Comparison of ENCODE assay signal across 10 mouse cellular contexts in the genomic region with DNA sequence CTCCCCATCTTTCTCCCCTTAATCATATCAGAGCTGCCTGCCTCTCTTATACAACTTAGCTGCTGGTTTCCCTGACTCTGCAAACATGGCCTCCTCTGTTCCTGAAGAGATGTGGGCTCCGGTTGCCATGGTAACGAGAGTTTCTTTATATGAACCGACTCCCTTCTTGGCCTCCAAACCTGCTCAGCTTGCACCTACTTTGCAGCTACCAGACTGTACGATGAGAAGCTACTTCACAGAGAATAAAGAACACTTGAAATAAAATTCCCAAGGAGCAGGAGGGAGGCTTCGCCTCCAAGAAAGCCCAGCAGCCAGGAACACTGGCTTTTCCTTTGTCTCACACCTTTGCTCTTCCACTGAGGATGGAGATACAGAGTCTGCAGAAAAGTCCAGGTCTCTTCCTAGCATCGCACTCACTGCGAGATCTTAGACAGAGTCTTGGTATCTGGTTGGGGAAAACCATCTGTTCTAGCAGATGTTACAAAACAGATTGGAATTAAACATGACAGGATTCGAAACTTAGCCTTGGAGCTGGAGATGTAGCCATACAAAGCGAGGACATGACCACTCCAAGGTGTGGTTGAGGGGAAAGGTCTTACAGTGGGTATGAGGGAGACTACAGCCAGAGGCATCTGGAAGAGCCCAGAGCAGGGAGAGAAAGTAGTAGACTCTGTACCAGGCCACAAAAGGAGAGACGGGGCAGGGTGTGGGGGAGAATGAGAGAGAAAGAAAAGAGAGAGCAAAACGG. TPM values are rescaled to one million over a fixed set of nuclear protein-coding genes. Genes with fewer than 3 reads are reported as not detected.
DNase-seq lines count a peak whose midpoint lies in the region; ATAC-seq and TF ChIP-seq lines count a peak whose summit lies in the region.
"Had no signal": no experiment of that assay in that cellular context is flagged by ENCODE, and none has a peak within 500 bp of the region (broad histone marks: within the 10 kb centered on the region; RNA-seq: fewer than 3 reads in every experiment).

No protein-coding gene starts in this region.

- H3K4me3 ChIP-seq in lung, embryonic 14.5 days (ENCODE audit: low read depth, low read length) = no peak overlapping the region
- H3K4me3 ChIP-seq in forebrain, postnatal 0 days (ENCODE audit: low read depth, low read length) = no peak overlapping the region
- H3K4me3 ChIP-seq in left cerebral cortex, adult 2 months = no peak overlapping the region
- H3K4me3 ChIP-seq: embryonic facial prominence, embryonic 13.5 days; stomach, embryonic 15.5 days had no signal

- H3K27me3 ChIP-seq in lung, embryonic 14.5 days (ENCODE audit: insufficient read depth, low read length) = no peaks in the 10 kb centered on the region
- no peaks in the 10 kb centered on the region for H3K27me3 ChIP-seq in forebrain, postnatal 0 days (ENCODE audit: insufficient read depth, low read length)
- H3K27me3 ChIP-seq: embryonic facial prominence, embryonic 13.5 days; stomach, embryonic 15.5 days had no signal

- 57% methylated on average over 11 of the region's 11 CpGs for WGBS in lung, embryonic 14.5 days
- 48% methylated on average over 11 of the region's 11 CpGs for WGBS in forebrain, postnatal 0 days

- intact Hi-C loops in left cerebral cortex, adult 2 months (cut with DNase I) = loop anchor here (1.0 to 2.0 kb wide), 2 partner anchors 46 to 59 kb away; a partner anchor contains a TSS

- H3K9me3 ChIP-seq in lung, embryonic 14.5 days (ENCODE audit: low read depth, low read length) = no peaks in the 10 kb centered on the region
- no peaks in the 10 kb centered on the region for H3K9me3 ChIP-seq in forebrain, postnatal 0 days (ENCODE audit: low read length)
- H3K9me3 ChIP-seq: embryonic facial prominence, embryonic 13.5 days; stomach, embryonic 15.5 days had no signal

- DNase-seq in lung, embryonic 14.5 days = peak; percentile 81
- DNase-seq in lung, postnatal 14 days = no peak
- DNase-seq in forebrain, postnatal 0 days = peak; percentile 89
- DNase-seq in left cerebral cortex, adult 2 months (ENCODE audit: extremely low spot score in 1 of 2, low spot score in 2 of 2) = peak; percentile 52 to 56
- peak; percentile 51 for DNase-seq in right cerebral cortex, postnatal 14 days
- no peak for DNase-seq in ovary, postnatal 14 days (ENCODE audit: low spot score)
- DNase-seq in kidney, postnatal 36 days = no peak
- DNase-seq in gastrocnemius, postnatal 25 days = no peak

- no peak overlapping the region for H3K4me2 ChIP-seq in lung, embryonic 14.5 days
- no peak overlapping the region for H3K4me2 ChIP-seq in forebrain, postnatal 0 days (ENCODE audit: low read depth)
- H3K4me2 ChIP-seq: embryonic facial prominence, embryonic 13.5 days; stomach, embryonic 15.5 days had no signal

- no peak overlapping the region; the same call in 1 of the 2 replicates for H3K9ac ChIP-seq in lung, embryonic 14.5 days
- H3K9ac ChIP-seq in forebrain, postnatal 0 days = no peak overlapping the region
- H3K9ac ChIP-seq: embryonic facial prominence, embryonic 13.5 days; stomach, embryonic 15.5 days had no signal

- H3K4me1 ChIP-seq in lung, embryonic 14.5 days (ENCODE audit: insufficient read depth) = 0 out of 2 replicates have a peak, but pooled peaks cover 9% of the 10 kb centered on the region
- peaks cover 9% of the 10 kb centered on the region; the same call in 1 of the 2 replicates for H3K4me1 ChIP-seq in forebrain, postnatal 0 days (ENCODE audit: insufficient read depth)
- H3K4me1 ChIP-seq: stomach, embryonic 15.5 days had no signal

- peak; percentile 87 for ATAC-seq in lung, embryonic 14.5 days (ENCODE audit: insufficient read depth)
- peak; percentile 92 for ATAC-seq in forebrain, postnatal 0 days

- peak overlapping the region; percentile 86 for H3K27ac ChIP-seq in lung, embryonic 14.5 days (ENCODE audit: low read depth)
- peak overlapping the region; percentile 76 for H3K27ac ChIP-seq in forebrain, postnatal 0 days (ENCODE audit: low read depth, low read length)
- H3K27ac ChIP-seq in left cerebral cortex, adult 2 months = peak overlapping the region; percentile 82
- H3K27ac ChIP-seq: embryonic facial prominence, embryonic 13.5 days; stomach, embryonic 15.5 days had no signal

- no peaks in the 10 kb centered on the region for H3K36me3 ChIP-seq in lung, embryonic 14.5 days (ENCODE audit: insufficient read depth)
- H3K36me3 ChIP-seq in forebrain, postnatal 0 days (ENCODE audit: insufficient read depth) = no peaks in the 10 kb centered on the region
- H3K36me3 ChIP-seq: embryonic facial prominence, embryonic 13.5 days; stomach, embryonic 15.5 days had no signal

- TF ChIP-seq CTCF in lung, embryonic 14.5 days (IDR thresholded peaks at IDR 0.05; ENCODE audit: low read depth) = no peak
- no peak for TF ChIP-seq CTCF in forebrain, postnatal 0 days (IDR thresholded peaks at IDR 0.05; ENCODE audit: low read depth)
- TF ChIP-seq CTCF in left cerebral cortex, adult 2 months (IDR thresholded peaks at IDR 0.05) = no peak

RNA-seq across cellular contexts. Expression of a gene that starts 20.3 kb away (rescaled TPM):
- polyA plus RNA-seq in lung, embryonic 14.5 days (2014; fragmentation: Nextera tagmentation; extraction: Ambion mirVana) = 0.17 TPM in 1 of 2 replicates, not detected in the other
- total RNA-seq in forebrain, postnatal 0 days (2014; rRNA removed) = not detected in 2 replicates
- polyA plus RNA-seq in forebrain, postnatal 0 days (2015; fragmentation: Nextera tagmentation; extraction: Ambion mirVana) = 0.05 TPM in 1 of 2 replicates, not detected in the other
- total RNA-seq in left cerebral cortex, adult 2 months (2021) = 1 to 10 TPM; 2.3 to 2.8 TPM
- total RNA-seq in gastrocnemius, postnatal 25 days (2021) = under 1 TPM in 1 of 2 experiments, not detected in 1; 0.13 TPM

RNA-seq across cellular contexts. Expression of a gene that starts 29.9 kb away (rescaled TPM):
- polyA plus RNA-seq in lung, embryonic 14.5 days (2014; fragmentation: Nextera tagmentation; extraction: Ambion mirVana) = 0.41 and 0.46 TPM in 2 replicates
- total RNA-seq in forebrain, postnatal 0 days (2014; rRNA removed) = 0.62 and 0.90 TPM in 2 replicates
- polyA plus RNA-seq in forebrain, postnatal 0 days (2015; fragmentation: Nextera tagmentation; extraction: Ambion mirVana) = 0.26 and 0.42 TPM in 2 replicates
- total RNA-seq in left cerebral cortex, adult 2 months (2021) = 1 to 10 TPM; 1.1 to 1.3 TPM
- total RNA-seq in gastrocnemius, postnatal 25 days (2021) = under 1 TPM; 0.38 to 0.67 TPM

Comparison
In these comparisons a context has a peak if more than half of its experiments do, and no peak if none do; other contexts are left out.
1. DNase-seq: peak in lung, embryonic 14.5 days (single experiment), forebrain, postnatal 0 days (single experiment), left cerebral cortex, adult 2 months (2 of 2) and right cerebral cortex, postnatal 14 days (single experiment); none in lung, postnatal 14 days (single experiment), ovary, postnatal 14 days (single experiment), kidney, postnatal 36 days (0 of 2) and gastrocnemius, postnatal 25 days (single experiment).
2. Peak in every context shown above with its lines, with median percentiles within 50 percentile points of each other: H3K27ac ChIP-seq.